Mouse (Mus musculus) left cerebral cortex, adult 2 months (tissue): ENCODE data around the gene Gm5148. TPM values are rescaled to one million over a fixed set of nuclear protein-coding genes. Genes with fewer than 3 reads are reported as not detected.
A peak's percentile ranks its signal among the peaks of the same experiment; 100 is the strongest.

Experiments used
- DNase-seq, 2 experiments: peaks; one replicate each; pipeline ENCODE4 v3.0.0; 2021 to 2022; ENCODE audit warnings: low spot score in 2 of 2, mixed read lengths in 1 of 2; ENCODE audit errors: extremely low spot score in 1 of 2
- H3K27ac ChIP-seq: fragments of 200-600 bp; 2 replicates; pipeline ENCODE4 v1.8.1; 2022
- H3K4me3 ChIP-seq: fragments of 200-600 bp; 2 replicates; pipeline ENCODE4 v1.8.1; 2022
- CTCF ChIP-seq: fragments of 200-600 bp; IDR thresholded peaks from 2 replicates; pipeline ENCODE4 v1.8.1; 2022; ENCODE audit warnings: antibody characterized with exemption, mild to moderate bottlenecking, moderate library complexity
- intact Hi-C: fragments of 180-260 bp; cut with DNase I; formaldehyde crosslinking; loops from one replicate; pipeline ENCODE4 v1.15.1; 2025
- total RNA-seq, 2 experiments: library from RNA; stranded (reverse); gene quantifications; 2 replicates each; pipeline ENCODE4 v1.2.3; 2021

Gm5148 gene
- total RNA-seq, 2 experiments from 2014 or later, result 3.5 to 3.7 TPM

DNA sequence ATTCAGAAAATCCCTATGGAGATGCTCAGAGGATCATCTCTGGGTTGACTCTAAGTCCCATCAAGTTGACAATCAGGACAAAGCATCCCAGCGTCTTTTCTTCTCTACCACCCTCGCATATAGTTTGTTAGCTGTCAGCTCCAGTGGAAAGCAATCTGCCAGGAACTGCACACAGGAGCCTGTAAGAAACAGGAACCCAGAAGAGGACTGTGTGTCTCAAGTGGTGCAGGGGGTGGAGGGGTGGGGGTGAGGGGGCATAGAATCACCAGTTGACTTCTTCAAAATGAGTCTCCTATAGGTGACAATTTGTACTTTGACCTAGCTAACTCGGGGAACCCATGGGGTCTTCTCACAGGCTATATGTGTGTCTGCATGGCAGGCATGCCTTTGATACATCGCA is 12.7 kb downstream of the Gm5148 start:
- DNase-seq, result no peak
- intact Hi-C loops, result no loop called here
- TF ChIP-seq CTCF, result no peak
- Histone ChIP-seq H3K27ac (no peak overlapping the region), H3K4me3 (no peak overlapping the region)

DNA sequence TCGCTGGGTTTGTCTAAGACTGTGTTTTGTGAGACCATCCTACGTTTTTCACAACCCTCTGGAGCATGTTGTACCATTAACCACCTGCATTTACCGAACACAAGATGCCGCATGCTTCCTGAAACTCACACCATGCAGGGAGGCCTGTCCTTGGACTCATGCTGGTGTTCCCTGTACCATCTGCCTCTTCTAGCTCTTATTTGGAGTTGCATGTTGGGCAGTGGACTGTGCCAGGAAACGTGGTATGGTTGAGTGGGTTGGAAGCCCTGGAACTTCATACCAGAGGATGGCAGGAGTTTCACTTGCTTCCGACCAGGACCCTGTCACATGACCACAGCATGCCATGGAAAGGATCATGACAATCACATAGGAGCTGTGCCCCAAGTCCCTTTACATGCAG is 16.5 kb downstream of the Gm5148 start:
- intact Hi-C loops, result no loop called here
- no peak for DNase-seq

DNA sequence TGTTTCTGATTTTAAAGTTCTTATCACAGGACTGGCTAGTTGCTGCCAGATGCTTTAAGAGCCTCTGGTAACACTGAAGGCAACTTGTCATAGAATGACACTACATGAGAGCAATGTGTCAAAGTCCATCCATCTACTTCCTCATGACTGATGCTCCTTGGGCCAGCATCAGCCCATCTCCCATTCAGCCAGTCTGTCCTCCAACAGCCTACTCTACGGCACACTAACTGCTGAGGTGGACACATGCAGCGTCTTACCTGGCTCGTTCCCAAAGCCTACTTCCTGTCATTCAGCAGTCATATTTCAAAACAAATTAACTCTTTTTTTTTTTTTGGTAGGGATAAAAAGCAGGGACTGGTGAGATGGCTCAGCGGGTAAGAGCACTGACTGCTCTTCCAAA is 17.9 kb downstream of the Gm5148 start:
- intact Hi-C loops, result no loop called here
- no peak for DNase-seq

More for the DNA sequence above, 16.5 kb downstream of the Gm5148 start:
- H3K27ac ChIP-seq, result no peak overlapping the region
- H3K4me3 ChIP-seq, result no peak overlapping the region
- no peak for TF ChIP-seq CTCF

DNA sequence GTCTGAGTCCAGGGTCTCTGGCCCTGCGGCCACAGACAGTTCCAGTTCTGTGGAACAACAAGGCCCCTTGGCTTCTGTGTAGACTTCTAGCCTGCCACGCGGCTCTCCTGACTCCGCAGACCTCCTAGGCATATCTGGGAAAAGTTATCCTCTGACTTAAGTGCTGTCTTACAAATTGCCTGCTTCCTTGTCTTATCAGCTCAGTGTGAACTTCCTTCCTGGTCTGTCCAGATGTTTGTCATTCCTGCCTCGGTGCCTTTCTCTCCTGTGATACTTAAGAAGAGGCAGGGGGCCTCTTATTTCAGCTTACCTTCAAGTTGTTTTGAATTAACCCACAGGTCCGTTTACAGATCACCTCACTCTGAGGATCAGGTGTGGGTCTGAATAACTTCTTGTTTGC is 18.9 kb downstream of the Gm5148 start:
- Histone ChIP-seq H3K4me3 (no peak overlapping the region), H3K27ac (no peak overlapping the region)
- DNase-seq, result no peak
- TF ChIP-seq CTCF, result no peak
- intact Hi-C loops, result no loop called here

More for the DNA sequence above, 17.9 kb downstream of the Gm5148 start:
- H3K27ac ChIP-seq, result no peak overlapping the region
- TF ChIP-seq CTCF, result no peak
- H3K4me3 ChIP-seq, result no peak overlapping the region

DNA sequence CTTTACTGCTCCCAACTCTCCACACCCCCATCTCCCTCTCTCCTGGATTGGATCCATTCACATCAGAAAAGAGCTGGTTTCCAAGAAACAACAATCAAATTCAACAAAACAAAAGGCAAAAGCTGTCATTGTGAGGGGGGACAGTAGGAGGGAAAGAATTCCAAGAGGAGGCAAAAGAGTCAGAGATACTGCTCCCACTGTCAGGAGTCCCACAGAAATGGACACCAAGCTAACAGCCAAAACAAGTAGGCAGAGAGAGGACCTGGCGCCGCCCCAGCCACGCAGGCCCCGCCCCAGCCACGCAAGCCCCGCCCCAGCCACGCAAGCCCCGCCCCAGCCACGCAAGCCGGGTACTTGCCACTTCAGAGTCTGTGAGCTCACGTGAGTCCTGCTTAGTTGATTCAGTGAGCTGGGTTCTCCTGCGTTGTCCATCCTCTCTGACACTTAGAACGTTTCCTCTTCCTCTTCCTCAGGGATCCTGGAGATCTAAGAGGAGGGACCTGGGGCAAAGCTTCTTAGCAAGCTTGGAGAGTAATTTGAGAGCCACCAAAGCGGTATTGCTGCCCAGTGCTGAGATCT is 19.5 kb downstream of the Gm5148 start:
- H3K27ac ChIP-seq, result no peak overlapping the region
- intact Hi-C loops, result no loop called here
- DNase-seq, result no peak
- no peak for TF ChIP-seq CTCF
- no peak overlapping the region for H3K4me3 ChIP-seq

DNA sequence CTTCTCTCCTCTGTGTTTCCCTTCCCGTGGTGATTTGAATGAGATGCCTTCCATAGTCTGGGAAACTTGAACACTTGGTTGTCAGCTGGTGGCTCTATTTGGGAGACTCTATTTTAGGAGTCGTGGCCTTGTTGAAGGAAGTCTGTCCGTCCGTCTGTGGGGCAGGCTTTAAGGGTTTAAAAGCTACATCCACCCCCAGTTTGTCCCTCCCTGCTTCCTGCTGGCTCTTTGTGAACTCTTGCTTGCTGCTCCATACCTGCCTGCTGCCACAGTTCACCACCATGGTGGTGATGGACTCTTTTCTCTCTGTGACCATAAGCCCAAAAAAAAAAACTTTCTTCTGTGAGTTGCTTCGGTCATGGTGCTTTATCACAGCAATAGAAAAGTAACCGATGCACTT is 21.2 kb downstream of the Gm5148 start:
- H3K27ac ChIP-seq, result no peak overlapping the region
- intact Hi-C loops, result no loop called here
- no peak for DNase-seq
- TF ChIP-seq CTCF, result no peak
- H3K4me3 ChIP-seq, result no peak overlapping the region

DNA sequence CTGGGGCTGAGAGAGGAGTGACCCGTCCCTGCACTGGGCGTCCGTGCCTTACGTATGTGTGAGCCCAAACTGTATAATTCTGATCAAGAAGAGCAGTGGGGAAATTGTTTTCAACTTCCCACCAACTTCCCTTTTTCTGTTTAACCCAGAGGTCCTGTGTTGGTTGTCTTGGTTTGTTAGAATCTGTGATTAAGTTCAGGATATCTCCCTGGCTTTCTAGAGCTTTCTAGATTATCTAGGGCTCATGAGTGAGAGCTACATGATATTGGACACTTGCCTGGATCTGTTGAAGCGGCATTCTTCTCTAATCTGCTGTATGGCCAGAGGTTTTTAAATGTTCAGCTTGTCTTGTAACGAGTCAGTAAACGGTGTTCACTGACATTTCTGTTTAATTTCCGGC is 30.7 kb downstream of the Gm5148 start:
- Histone ChIP-seq H3K4me3 (no peak overlapping the region), H3K27ac (no peak overlapping the region)
- intact Hi-C loops, result no loop called here
- no peak for TF ChIP-seq CTCF
- DNase-seq, result no peak

DNA sequence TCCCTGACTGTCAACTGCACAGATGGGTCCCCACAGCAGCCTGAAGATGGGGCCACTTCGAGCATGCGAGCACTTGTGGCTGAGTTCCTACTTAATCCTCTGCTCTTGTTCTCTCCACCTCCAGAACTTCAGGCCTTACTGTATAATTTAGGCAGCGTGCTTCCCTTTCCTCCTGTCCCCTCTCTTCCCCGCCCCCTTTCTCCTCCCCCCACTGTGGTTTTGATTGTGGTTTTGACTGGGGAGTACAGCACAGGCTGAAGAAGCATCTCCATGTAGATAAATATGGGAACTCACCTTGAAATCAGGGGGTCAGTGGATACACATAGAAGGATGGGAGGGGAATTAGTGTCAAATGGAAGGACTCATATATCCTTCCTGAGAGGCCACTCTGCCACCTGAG is 31.3 kb downstream of the Gm5148 start:
- DNase-seq, result no peak
- no peak overlapping the region for H3K4me3 ChIP-seq
- intact Hi-C loops, result no loop called here
- no peak overlapping the region for H3K27ac ChIP-seq
- TF ChIP-seq CTCF, result no peak

DNA sequence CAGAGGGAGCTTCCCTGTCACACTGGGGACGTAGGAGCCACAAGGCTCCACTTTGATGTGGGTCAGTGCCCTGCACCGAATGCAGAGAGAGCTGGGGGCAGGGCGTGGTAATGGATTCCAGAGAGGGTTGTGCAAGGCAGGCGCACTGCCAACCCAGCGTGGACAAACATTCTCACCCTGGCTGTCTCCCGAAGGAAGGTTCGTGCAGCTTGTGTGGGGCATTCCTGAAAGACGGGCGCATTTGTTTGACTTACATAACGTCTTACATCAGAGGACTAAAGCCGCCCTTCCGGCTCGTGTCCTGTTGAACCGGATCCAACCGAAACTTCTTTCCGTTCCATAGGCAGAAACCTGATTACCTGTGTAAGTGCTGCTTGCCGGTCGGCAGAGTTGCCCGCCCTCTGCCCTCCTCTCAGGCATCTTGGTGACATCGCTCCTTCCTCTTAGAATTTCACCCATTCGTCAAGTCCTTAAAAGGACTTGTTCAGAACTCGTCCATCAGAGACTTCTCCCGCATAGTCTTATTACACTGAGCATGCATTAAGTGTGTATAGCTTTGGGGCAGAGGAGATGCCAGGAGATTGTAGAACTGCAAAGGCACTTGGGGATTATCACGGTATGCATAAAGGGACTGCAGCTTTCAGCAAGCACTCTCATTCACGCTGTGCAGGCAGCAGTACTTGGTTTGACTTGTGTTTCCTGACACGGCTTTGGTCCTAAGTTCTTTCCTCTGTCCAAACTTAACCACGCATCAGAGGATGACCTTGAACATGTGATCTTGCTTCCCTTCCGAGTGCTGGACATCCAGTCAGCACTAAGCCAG is 36.9 kb downstream of the Gm5148 start:
- Histone ChIP-seq H3K27ac (peak overlapping the region; percentile 78), H3K4me3 (peak overlapping the region; percentile 51)
- peak; percentile 43 to 58 for DNase-seq
- no peak for TF ChIP-seq CTCF
- intact Hi-C loops, result loop anchor here (2.0 kb wide), 1 partner anchor 47 kb away; no protein-coding TSS in a partner anchor

DNA sequence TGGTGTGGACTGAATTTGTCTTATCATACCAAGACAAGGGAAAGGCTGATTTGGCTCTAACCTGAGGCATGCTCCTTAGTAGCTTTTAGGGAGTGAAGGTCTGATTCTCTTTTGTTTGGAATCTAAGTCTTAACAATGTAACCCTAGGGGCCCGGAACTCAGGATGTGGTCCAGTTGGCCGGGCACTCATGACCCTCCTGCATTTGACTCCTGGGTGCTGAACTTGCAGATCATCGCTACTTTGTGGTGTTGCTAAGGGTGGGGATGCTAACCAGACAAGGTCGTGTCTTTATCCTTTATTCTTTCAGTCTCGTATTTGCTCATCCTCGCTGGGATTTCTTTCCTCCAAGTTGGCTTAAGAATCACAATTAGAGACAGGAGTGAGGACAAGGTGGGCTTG is 37.5 kb downstream of the Gm5148 start:
- Histone ChIP-seq H3K4me3 (peak overlapping the region; percentile 51), H3K27ac (peak overlapping the region; percentile 78)
- DNase-seq, result no peak
- intact Hi-C loops, result loop anchor here (2.0 kb wide), 1 partner anchor 46 kb away; no protein-coding TSS in a partner anchor
- TF ChIP-seq CTCF, result no peak

DNA sequence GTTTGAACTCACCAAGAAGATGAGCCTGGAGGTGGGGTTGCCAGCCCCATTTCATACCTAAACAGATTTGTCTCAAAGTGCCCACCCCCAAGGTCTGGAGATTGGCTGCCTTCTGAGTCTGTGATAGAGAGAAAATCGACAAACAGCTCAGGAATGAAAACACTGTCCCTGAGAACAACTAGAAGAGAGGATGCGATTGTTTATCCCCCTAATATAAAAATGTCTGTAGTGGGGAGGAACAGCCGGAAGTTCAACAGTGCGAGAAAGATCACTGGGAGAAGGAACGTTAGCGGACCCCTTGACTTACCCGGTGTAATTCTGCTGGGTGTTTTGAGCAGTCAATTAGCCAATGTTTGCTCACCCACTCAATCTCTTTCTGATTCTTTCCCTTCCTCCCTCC is 38.1 kb downstream of the Gm5148 start:
- intact Hi-C loops, result loop anchor here (2.0 kb wide), 1 partner anchor 45 kb away; no protein-coding TSS in a partner anchor
- TF ChIP-seq CTCF, result no peak
- Histone ChIP-seq H3K27ac (no peak overlapping the region), H3K4me3 (no peak overlapping the region)
- no peak for DNase-seq

DNA sequence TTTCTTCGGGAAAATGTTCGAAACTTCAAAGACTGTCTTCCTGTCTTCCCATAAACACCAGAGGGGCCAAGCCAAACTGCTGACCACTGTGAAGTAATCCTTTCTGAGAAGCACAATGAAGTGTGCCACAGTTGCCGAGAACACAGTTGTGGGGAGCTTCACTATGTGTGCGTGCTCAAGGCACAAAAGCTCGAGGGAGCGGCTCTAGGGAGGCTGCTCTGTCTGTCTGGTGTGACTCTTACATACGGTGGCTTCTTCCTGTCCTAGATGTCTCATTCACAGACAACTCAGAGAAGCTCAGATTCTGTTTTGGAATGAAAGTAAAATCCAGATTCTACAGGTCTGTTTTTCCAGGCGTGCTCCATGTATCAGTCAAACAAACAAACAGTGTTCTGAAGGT is 48.0 kb downstream of the Gm5148 start:
- DNase-seq, result no peak
- TF ChIP-seq CTCF, result no peak
- H3K27ac ChIP-seq, result no peak overlapping the region
- H3K4me3 ChIP-seq, result no peak overlapping the region
- intact Hi-C loops, result no loop called here
